Mouse (Mus musculus) ovary, postnatal 14 days (tissue): Measurements from ENCODE around the gene Il21r.
A peak's percentile ranks its signal among the peaks of the same experiment; 100 is the strongest.

Source experiments
- DNase-seq: peaks from one replicate; pipeline ENCODE4 v3.0.0; 2022; ENCODE audit warnings: low spot score

Il21r gene

GRCm38 (mm10) chr7:125603185-125603631 is at the start of gene Il21r:
TSS of gene Il21r (plus strand) at chr7:125603429.
- DNase-seq: no peak

GRCm38 (mm10) chr7:125553653-125554428 is 49.4 kb upstream of the Il21r start:
- no peak for DNase-seq

- no peak for DNase-seq
These were observed 48.6 kb upstream of the Il21r start for GRCm38 (mm10) chr7:125554456-125555114.

- no peak for DNase-seq
These were observed 47.8 kb upstream of the Il21r start for GRCm38 (mm10) chr7:125555351-125555872.

DNA sequence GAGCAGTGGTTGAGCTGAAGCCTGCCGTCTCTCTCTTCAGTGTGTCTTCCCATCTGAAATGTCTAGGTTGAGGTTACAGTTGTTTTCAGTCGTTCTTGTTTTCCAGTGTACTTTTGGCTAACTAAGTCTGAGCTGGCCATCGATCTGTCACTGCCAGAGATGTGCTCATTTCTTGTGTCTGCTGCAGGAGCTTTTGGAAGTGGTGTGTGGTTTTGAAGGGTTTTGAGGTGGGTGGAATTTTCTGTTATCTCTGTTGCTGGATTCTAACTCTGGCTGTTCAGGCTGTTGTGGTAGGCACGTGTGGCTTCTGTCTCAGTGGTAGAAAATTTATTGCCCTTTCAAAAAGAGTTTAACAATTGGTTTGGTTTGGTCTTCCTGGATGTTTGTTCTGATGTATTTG is 47.1 kb upstream of the Il21r start:
- no peak for DNase-seq

DNA sequence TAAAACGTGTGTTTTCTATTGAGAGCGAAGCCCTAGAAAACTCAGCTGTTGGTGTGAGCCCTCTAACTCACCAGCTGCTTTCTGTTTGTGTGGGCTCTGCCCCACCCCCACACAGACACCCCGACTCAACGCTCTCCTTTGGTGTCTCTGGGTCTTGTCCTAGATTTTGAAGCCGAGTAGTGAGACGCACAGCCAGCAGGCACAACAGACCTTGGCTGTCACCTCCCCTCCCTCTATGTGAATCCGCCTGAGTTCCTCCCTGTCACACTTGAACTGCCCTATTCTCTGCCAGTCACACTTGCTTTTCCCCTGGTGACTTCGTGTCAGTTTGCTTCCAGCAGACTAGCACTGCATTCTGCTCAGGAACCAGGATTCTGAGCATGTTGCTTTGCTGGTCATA is 46.4 kb upstream of the Il21r start:
- DNase-seq: no peak

DNA sequence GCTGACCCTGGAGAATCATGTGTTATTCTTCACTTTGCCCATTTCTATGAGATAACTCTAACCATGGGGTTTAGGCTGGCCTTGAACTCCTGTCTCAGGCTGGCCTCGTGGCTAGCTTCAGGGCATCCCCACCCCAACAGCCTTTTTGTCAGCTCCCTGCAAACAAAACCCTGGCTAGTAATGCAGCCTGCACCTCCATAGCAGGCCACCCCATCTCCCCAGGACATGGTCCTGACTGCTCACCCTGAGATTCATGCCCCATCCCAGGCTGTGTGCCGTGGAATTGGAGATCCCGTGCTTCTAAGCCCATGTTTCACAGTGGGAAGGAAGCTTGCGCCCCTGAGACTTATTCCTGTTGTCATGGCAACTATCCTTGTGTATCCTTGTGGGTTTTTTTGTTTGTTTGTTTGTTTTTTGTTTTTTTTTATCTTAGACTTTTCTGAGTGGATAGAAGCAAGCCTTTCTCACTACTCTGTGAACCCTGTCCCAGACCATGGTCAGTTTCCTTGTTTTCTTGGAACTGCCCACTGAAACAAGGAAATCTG is 44.8 kb upstream of the Il21r start:
- no peak for DNase-seq

GRCm38 (mm10) chr7:125558997-125559396 is 44.2 kb upstream of the Il21r start:
- DNase-seq: no peak

GRCm38 (mm10) chr7:125559537-125559936 is 43.7 kb upstream of the Il21r start:
- DNase-seq: no peak

DNA sequence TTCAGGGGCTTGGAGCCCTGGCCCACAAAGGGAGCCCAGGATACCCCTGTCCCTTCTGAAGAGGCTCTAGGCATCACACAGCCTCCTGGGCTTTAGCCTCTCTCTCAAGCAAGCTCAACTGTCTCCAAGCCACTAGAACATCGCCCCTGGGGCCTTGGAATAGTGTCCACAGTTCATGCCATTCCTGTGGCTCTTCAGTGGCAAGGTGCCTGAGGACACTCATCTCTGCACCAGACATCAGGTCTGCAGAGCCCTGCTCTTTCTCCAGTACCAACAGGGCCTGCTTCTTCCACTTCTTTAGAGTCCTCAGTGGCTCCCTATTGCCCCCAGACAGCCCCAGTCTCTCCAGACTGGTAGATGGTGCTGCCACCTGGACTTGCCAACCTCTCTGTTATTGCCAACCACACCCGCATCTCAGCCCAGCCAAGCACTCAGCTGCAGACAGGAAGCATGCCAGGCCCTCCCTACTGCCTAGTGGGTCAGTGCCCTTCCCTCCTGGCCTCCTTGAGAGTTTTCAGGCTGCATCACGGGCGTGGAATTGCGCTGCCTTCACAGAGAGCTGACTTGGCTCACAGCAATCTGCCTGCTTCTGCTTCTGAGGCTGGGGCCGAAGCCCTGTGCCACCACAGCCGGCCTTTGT is 43.0 kb upstream of the Il21r start:
- DNase-seq: no peak

DNA sequence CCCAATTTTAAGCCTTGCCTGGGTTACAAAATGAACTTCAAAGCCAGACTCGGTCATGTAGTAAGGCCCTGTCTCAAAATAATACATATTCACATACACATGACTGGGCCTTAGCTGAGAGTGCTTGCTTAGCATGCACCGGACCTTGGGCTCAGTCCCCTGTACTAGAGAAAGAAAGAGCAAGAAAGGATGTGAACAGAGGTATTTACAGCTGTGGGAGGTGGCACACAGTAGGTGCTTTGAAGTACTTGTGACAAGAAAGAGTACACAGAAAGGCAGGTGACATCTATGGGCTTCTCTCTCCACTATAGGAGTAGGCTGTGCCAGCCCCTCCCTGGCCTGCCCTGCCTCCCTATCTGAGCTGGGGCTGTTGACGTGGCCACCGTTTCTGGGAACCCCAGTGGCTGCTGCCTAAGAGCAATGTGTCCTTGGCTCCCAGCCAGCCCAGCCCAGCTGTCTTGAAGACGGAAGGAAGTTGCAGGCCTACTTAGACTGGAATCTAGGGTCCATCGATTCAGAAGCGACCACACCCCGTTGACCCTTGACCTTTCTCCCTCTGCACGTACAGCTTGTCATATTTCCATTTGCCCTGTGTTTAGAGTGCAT is 42.0 kb upstream of the Il21r start:
- peak; percentile 60 for DNase-seq

DNA sequence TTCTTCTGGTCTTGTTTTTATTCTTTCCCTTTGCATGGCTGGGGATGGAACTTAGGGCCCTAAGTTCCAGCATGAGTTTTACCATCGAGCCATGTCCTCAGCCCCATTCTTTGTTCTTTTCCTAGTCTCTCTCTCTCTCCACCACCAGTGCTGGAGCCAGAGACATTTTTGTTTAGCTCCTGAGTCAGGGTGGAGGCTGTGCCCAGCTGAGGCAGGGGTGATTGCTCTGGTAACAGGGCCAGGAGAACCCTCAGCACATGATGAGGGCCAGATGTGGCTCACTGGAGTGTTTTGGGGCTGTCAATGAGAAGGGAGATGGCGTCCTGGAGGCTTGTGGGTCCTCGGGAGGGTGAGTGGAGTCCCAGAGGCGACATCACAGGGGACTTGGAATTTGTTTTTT is 40.8 kb upstream of the Il21r start:
- no peak for DNase-seq

GRCm38 (mm10) chr7:125563093-125563492 is 40.1 kb upstream of the Il21r start:
- DNase-seq: no peak

DNA sequence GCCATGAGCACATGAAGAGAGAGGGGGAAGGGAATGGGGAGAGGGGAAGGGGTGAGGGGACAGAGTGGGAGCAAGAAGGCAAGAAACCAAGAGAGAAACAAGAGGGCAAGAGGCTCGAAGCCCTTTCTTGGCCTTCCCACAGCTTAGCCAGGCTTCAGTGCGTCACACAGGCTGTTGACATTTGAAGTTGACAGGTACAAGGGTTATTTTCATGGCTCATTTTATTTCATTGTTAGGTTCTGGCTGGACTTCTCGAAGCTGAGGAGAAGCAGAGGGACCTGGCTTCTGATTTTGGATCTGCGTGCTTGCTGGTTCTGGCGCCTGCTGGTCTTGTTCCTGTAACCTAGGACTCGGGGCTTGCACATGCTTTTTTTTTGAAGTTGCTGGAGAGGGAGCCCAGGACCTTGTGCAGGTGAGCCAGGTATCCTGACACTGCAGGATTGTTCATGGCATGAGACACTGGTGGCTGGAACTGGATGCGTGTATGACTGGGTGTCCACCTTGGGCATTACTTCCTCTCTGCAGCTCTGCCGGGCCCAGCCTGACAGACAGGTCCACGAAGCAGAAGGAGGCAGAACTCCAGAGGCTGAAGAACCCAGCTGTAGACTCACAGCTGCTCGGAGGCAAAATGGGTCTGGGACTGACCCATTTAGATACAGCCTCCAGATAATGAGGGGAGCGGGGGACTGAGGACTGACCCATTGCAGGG is 38.8 kb upstream of the Il21r start:
- no peak for DNase-seq

GRCm38 (mm10) chr7:125565516-125566285 is 37.5 kb upstream of the Il21r start:
- DNase-seq: no peak

GRCm38 (mm10) chr7:125566420-125566819 is 36.8 kb upstream of the Il21r start:
- DNase-seq: no peak

- DNase-seq: no peak
These were observed 34.3 kb upstream of the Il21r start for GRCm38 (mm10) chr7:125568888-125569287.

DNA sequence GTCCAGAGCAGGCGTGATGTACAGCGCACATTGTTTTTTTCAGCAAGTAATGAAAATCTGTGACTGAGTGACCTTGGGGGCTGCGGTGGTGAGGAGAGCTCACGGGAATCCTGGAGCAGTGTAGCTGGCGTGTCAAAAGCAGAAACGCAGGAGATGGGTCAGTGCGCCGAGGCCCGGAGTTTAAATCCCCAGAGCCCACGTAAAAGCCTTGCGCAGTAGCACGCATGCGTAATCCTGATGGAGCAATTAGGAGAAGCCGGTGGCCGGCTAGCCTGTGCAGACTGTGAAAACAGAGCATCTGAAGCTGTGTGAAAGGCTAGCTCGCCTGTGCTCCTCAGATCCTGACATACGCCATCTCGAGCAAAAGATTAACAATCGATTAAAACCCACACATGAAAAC is 31.3 kb upstream of the Il21r start:
- DNase-seq: no peak

GRCm38 (mm10) chr7:125572737-125573136 is 30.5 kb upstream of the Il21r start:
- DNase-seq: no peak

DNA sequence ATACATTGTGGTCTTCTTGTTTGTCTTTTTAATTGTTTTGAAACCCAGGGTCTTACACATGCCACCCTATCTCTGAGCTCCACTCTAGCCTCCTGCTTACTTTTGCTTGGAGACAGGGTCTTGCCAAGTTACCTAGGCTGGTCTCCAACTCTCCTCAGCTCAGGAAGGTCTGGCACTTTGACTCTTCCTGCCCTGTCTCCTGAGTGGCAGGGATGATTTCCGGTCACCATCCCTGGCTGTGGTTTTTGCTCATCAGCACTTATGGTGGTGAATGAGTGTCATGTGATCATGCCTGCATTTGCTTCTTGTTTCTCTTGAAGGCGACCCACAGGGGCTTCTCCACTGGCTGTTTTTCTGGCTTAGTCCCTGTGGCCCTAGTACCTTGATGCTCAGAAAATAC is 29.4 kb upstream of the Il21r start:
- no peak for DNase-seq

GRCm38 (mm10) chr7:125574832-125575231 is 28.4 kb upstream of the Il21r start:
- DNase-seq: no peak
